Mouse (Mus musculus) bone marrow, adult 2 months (tissue): ENCODE measurements at regions not wholly inside any gene's neighbourhood (a gene's known extent, or its start where the extent isn't known, plus 50 kb on each side); places are given as distances from the start of the nearest gene placed in this dataset.

Experiments
- CTCF ChIP-seq: fragments of 200-500 bp; IDR thresholded peaks from 2 replicates; pipeline ENCODE4 v1.5.1; 2011; ENCODE audit warnings: low read length, control low read depth; ENCODE audit not compliant: control insufficient read depth, insufficient read depth
- POLR2A ChIP-seq: fragments of 200-500 bp; IDR thresholded peaks from 2 replicates; pipeline ENCODE4 v1.6.1; 2011; ENCODE audit warnings: low read depth, mild to moderate bottlenecking, control low read depth, low read length, borderline replicate concordance; ENCODE audit not compliant: control insufficient read depth

GRCm38 (mm10) chr12:32728425-32728824 is 90.9 kb upstream of the Nampt start:
- TF ChIP-seq CTCF (no peak), POLR2A (no peak)
